Mouse (Mus musculus): ENCODE data around the gene Ttf2.

DNA sequence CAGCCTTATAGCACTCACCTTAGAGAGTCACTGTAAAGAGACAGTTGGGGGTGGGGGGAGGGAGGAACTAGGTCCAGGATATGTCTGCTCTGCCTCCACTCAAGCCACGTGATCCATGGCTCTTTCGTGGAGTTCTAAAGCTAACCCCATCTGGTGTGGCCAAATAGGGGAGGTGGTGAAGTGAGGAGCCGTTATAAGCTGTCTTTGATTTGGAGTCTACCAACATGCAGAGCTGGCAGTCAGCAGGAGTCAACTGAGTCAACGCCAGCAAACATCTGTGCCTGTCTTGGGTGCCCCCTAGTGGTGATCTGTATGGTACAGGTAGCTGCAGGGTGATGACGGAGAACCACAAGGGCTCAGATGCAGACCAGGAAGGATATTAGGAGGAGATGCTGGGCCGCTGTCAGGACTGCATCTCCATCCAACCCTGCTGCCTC, 29.5 kb upstream of the Ttf2 start:
- TF ChIP-seq CTCF (IDR thresholded peaks at IDR 0.05; ENCODE audit: extremely low read depth, insufficient read length, insufficient replicate concordance, low read depth, low read length) (peak; percentile 92; the same call in 1 of the 2 replicates), POLR2A (IDR thresholded peaks at IDR 0.05; ENCODE audit: low read depth, low read length) (no peak)

Data from small intestine, adult 2 months (tissue).